Mouse (Mus musculus): ENCODE data around the gene Rapgef1.
A peak's percentile ranks its signal among the peaks of the same experiment; 100 is the strongest.
"Not testable (repeated sequence)": the region's sequence is repeated elsewhere in the genome, so short reads cannot be mapped to it uniquely, and the experiment has no call there.

The Rapgef1 gene

GRCm38 (mm10) chr2:29739368-29739767 lies 119.8 kb downstream of the Rapgef1 start:
- DNase-seq (ENCODE audit: low spot score in 2 of 2) = peak; percentile 20 to 59

- DNase-seq (ENCODE audit: low spot score in 2 of 2) = peak in 1 of 2 experiments; percentile 26
These were observed 121.7 kb downstream of the Rapgef1 start for GRCm38 (mm10) chr2:29741207-29741606.

GRCm38 (mm10) chr2:29744256-29744655 lies 124.7 kb downstream of the Rapgef1 start:
- DNase-seq (ENCODE audit: low spot score in 2 of 2) = no peak

- DNase-seq (ENCODE audit: low spot score in 2 of 2) = no peak
These were observed 127.8 kb downstream of the Rapgef1 start for GRCm38 (mm10) chr2:29747188-29747782.

- no peak for DNase-seq (ENCODE audit: low spot score in 2 of 2)
These were observed 128.3 kb downstream of the Rapgef1 start for GRCm38 (mm10) chr2:29747852-29748251.

- DNase-seq (ENCODE audit: low spot score in 2 of 2) = no peak
These were observed 129.0 kb downstream of the Rapgef1 start for GRCm38 (mm10) chr2:29748499-29748898.

- DNase-seq (ENCODE audit: low spot score in 2 of 2) = no peak
These were observed 132.0 kb downstream of the Rapgef1 start, which contains the start of gene Gm13420 for GRCm38 (mm10) chr2:29751497-29751896. Gm13420 (minus strand) TSS chr2:29751685.

- no peak for DNase-seq (ENCODE audit: low spot score in 2 of 2)
These were observed 132.9 kb downstream of the Rapgef1 start for GRCm38 (mm10) chr2:29752397-29752796.

GRCm38 (mm10) chr2:29755693-29756092 lies 136.2 kb downstream of the Rapgef1 start:
- no peak for DNase-seq (ENCODE audit: low spot score in 2 of 2)

GRCm38 (mm10) chr2:29764831-29765230 lies 145.3 kb downstream of the Rapgef1 start:
- peak; percentile 53 to 65 for DNase-seq (ENCODE audit: low spot score in 2 of 2)

GRCm38 (mm10) chr2:29767976-29768709 lies 148.6 kb downstream of the Rapgef1 start:
- DNase-seq (ENCODE audit: low spot score in 2 of 2) = no peak

- peak in 1 of 2 experiments; percentile 47 for DNase-seq (ENCODE audit: low spot score in 2 of 2)
These were observed 149.4 kb downstream of the Rapgef1 start for GRCm38 (mm10) chr2:29768901-29769300.

GRCm38 (mm10) chr2:29770162-29770561 lies 150.6 kb downstream of the Rapgef1 start:
- DNase-seq (ENCODE audit: low spot score in 2 of 2) = no peak

- DNase-seq (ENCODE audit: low spot score in 2 of 2) = no peak
These were observed 152.3 kb downstream of the Rapgef1 start for GRCm38 (mm10) chr2:29771611-29772461.

- DNase-seq (ENCODE audit: low spot score in 2 of 2) = no peak
These were observed 153.8 kb downstream of the Rapgef1 start for GRCm38 (mm10) chr2:29773323-29773722.

GRCm38 (mm10) chr2:29781256-29781655 lies 161.7 kb downstream of the Rapgef1 start:
- not testable (repeated sequence) for DNase-seq (ENCODE audit: low spot score in 2 of 2)

- DNase-seq (ENCODE audit: low spot score in 2 of 2) = no peak
These were observed 164.8 kb downstream of the Rapgef1 start for GRCm38 (mm10) chr2:29784290-29784689.

GRCm38 (mm10) chr2:29787104-29787917 lies 167.8 kb downstream of the Rapgef1 start, which contains the start of gene Coq4:
Coq4 (plus strand) TSS chr2:29787493.
- peak; percentile 86 to 89 for DNase-seq (ENCODE audit: low spot score in 2 of 2)

- peak; percentile 71 to 81 for DNase-seq (ENCODE audit: low spot score in 2 of 2)
These were observed 168.6 kb downstream of the Rapgef1 start, which contains the start of gene Trub2 for GRCm38 (mm10) chr2:29787937-29788681. Trub2 (minus strand) TSS chr2:29788502.
